In the genomic region with DNA sequence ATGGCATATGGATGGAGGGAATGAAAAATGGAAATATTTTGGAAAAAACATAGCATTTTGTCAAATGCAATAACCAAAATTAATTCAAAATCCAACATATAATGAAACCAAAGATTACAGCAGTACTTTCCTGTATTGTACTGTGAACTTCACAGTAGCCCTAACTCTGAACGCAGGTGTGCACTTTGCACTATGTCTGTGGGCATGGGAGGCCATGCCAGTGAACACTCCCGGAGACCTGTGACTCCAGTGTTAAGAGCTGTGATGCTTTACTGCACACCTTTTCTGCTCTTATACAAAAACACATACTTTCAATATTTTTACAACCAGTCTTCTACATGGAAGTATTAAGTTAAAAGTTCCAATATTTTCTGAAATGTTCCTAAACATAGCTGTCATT, we compare ENCODE assay signal across 24 mouse cellular contexts.
"Had no signal": no experiment of that assay in that cellular context is flagged by ENCODE, and none has a peak within 500 bp of the region (broad histone marks: within the 10 kb centered on the region; RNA-seq: fewer than 3 reads in every experiment).

No protein-coding gene starts in this region.

- H3K27ac ChIP-seq: heart, adult 2 months; heart, embryonic 13.5 days; heart, embryonic 15.5 days; hindbrain, embryonic 13.5 days; hindbrain, embryonic 15.5 days; hindbrain, postnatal 0 days; layer of hippocampus, adult 2 months; left cerebral cortex, adult 2 months; limb, embryonic 10.5 days; limb, embryonic 12.5 days; liver, embryonic 13.5 days; liver, embryonic 15.5 days had no signal

- H3K9me3 ChIP-seq: heart, embryonic 13.5 days; heart, embryonic 15.5 days; hindbrain, embryonic 13.5 days; hindbrain, embryonic 15.5 days; limb, embryonic 10.5 days; limb, embryonic 12.5 days; liver, embryonic 13.5 days; liver, embryonic 15.5 days had no signal

- H3K27me3 ChIP-seq: heart, embryonic 13.5 days; heart, embryonic 15.5 days; hindbrain, embryonic 13.5 days; hindbrain, embryonic 15.5 days; limb, embryonic 12.5 days; liver, embryonic 13.5 days; liver, embryonic 15.5 days had no signal

- H3K4me2 ChIP-seq: heart, embryonic 11.5 days; heart, embryonic 13.5 days; heart, embryonic 15.5 days; hindbrain, embryonic 13.5 days; hindbrain, embryonic 15.5 days; limb, embryonic 12.5 days; liver, embryonic 13.5 days; liver, embryonic 15.5 days had no signal

- H3K4me3 ChIP-seq: heart, adult 2 months; heart, embryonic 13.5 days; heart, embryonic 15.5 days; hindbrain, embryonic 13.5 days; hindbrain, embryonic 15.5 days; layer of hippocampus, adult 2 months; left cerebral cortex, adult 2 months; limb, embryonic 10.5 days; limb, embryonic 12.5 days; liver, embryonic 13.5 days; liver, embryonic 15.5 days had no signal

- ATAC-seq: hindbrain, postnatal 0 days had no signal

- H3K36me3 ChIP-seq: heart, embryonic 15.5 days had no signal

- DNase-seq: gastrocnemius, postnatal 14 days; gastrocnemius, postnatal 36 days; heart, adult 11 months; heart, adult 2 months; heart, postnatal 14 days; heart, postnatal 36 days; kidney, adult 18-20 months; kidney, adult 8-10 months; kidney, postnatal 10 days; kidney, postnatal 25 days; kidney, postnatal 4 days; liver; liver, embryonic 13.5 days had no signal

- H3K4me1 ChIP-seq: heart, embryonic 15.5 days; hindbrain, embryonic 13.5 days; hindbrain, embryonic 15.5 days; limb, embryonic 10.5 days; limb, embryonic 12.5 days; liver, embryonic 15.5 days had no signal

- H3K9ac ChIP-seq: heart, embryonic 13.5 days; heart, embryonic 15.5 days; hindbrain, embryonic 13.5 days; hindbrain, embryonic 15.5 days; limb, embryonic 12.5 days; liver, embryonic 13.5 days; liver, embryonic 15.5 days had no signal
